Mouse (Mus musculus) liver, postnatal 0 days (tissue): ENCODE data around the gene Spag7.

ENCODE experiments used
- CTCF ChIP-seq: sonication (generic); IDR thresholded peaks from 2 replicates; pipeline ENCODE4 v1.5.1; 2016; ENCODE audit warnings: antibody characterized with exemption, low read depth
- EP300 ChIP-seq: IDR thresholded peaks from 2 replicates; pipeline ENCODE4 v1.6.1; 2016; ENCODE audit warnings: antibody characterized with exemption, low read depth, mild to moderate bottlenecking

DNA sequence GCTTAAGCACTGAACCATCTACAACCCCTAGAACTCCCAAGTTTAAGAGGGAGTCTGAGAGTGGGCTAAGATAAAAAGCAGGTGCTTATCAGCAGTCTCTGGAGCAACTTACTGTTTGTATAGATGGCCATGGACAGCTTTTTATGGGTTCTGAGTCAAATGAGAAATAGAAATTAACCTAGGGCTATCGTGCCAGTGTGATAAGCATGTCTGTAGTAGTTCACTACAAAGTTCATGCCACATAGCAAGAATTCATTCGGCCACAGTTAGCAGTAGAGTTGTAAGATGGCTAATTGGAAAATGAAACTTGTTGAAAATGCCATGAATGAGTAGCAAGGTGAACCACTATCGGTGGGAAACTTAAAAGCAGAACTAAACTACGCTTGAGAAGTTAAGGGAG, 20.7 kb downstream of the Spag7 start:
- no peak for TF ChIP-seq CTCF
- peak; percentile 80 for TF ChIP-seq EP300
